Mouse (Mus musculus): Measurements from ENCODE around the gene Zscan4e.
"Not testable (repeated sequence)": the region's sequence is repeated elsewhere in the genome, so short reads cannot be mapped to it uniquely, and the experiment has no call there.

Zscan4e gene

DNA sequence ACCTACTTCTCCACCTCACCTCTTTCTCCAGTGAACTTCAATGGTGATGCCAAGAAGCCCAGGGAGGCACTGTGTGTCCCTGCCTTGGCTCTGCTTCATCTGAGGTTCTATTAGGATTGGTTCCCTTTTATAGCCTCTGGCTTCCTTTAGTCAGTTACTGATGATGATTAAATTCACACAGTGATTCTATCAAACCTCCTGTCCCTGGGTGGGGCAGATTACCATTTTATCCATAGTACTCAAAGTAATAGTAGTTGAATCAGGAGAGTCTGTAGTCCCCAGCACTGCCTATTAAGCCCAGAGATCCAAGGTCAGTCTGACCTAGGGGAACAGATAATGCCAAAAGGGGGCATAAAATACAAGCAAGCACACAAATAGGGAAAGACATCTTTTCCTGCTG lies at the start of gene Zscan4e:
Gene Zscan4e, minus strand, starts transcription at position 101 of the 400 bp plus-strand sequence.
- DNase-seq (ENCODE audit: low spot score) = not testable (repeated sequence)
